Mouse (Mus musculus): ENCODE data around the gene Ankrd13d. TPM values are rescaled to one million over a fixed set of nuclear protein-coding genes. Genes with fewer than 3 reads are reported as not detected.

Ankrd13d gene
- 8.1 TPM for polyA plus RNA-seq (2017; shearing (Covaris generic))

GRCm38 (mm10) chr19:4282898-4283553 is at the start of gene Ankrd13d:
Gene Ankrd13d (minus strand): TSS chr19:4283137.

GRCm38 (mm10) chr19:4306190-4306577 is 23.2 kb upstream of the Ankrd13d start, which contains the start of gene Grk2:
Gene Grk2 (minus strand): TSS chr19:4306222.

GRCm38 (mm10) chr19:4268566-4269361 is 14.2 kb downstream of the Ankrd13d start, which contains the start of gene Ssh3:
Gene Ssh3 (minus strand): TSS chr19:4269180.

GRCm38 (mm10) chr19:4231253-4232185 is 51.4 kb downstream of the Ankrd13d start, which contains the start of gene Pold4:
Gene Pold4 (plus strand): TSS chr19:4231899.

Other genes with a start within 250 kb of the Ankrd13d start
- gene Gstp1, start 245.2 kb downstream of the Ankrd13d start, polyA plus RNA-seq (2017; shearing (Covaris generic)) = 355 TPM
- 3.3 TPM for gene Gstp2, start 237.1 kb downstream of the Ankrd13d start, polyA plus RNA-seq (2017; shearing (Covaris generic))
- gene Gstp3, start 223.6 kb downstream of the Ankrd13d start, polyA plus RNA-seq (2017; shearing (Covaris generic)) = 56.1 TPM
- not detected for gene Cabp2, start 201.6 kb downstream of the Ankrd13d start, polyA plus RNA-seq (2017; shearing (Covaris generic))
- gene Cdk2ap2, start 186.0 kb downstream of the Ankrd13d start, polyA plus RNA-seq (2017; shearing (Covaris generic)) = 441 TPM
- 253 TPM for gene Pitpnm1, start 183.1 kb downstream of the Ankrd13d start, polyA plus RNA-seq (2017; shearing (Covaris generic))
- 150 TPM for gene Aip, start 157.3 kb downstream of the Ankrd13d start, polyA plus RNA-seq (2017; shearing (Covaris generic))
- gene Gpr152, start 143.3 kb downstream of the Ankrd13d start, polyA plus RNA-seq (2017; shearing (Covaris generic)) = not detected
- not detected for gene Cabp4, start 139.1 kb downstream of the Ankrd13d start, polyA plus RNA-seq (2017; shearing (Covaris generic))
- 192 TPM for gene Coro1b, start 134.5 kb downstream of the Ankrd13d start, polyA plus RNA-seq (2017; shearing (Covaris generic))
- 341 TPM for gene Ptprcap, start 129.5 kb downstream of the Ankrd13d start, polyA plus RNA-seq (2017; shearing (Covaris generic))
- gene Rps6kb2, start 119.8 kb downstream of the Ankrd13d start, polyA plus RNA-seq (2017; shearing (Covaris generic)) = 46.8 TPM
- 15.2 TPM for gene Carns1, start 107.7 kb downstream of the Ankrd13d start, polyA plus RNA-seq (2017; shearing (Covaris generic))
- 376 TPM for gene Tbc1d10c, start 91.9 kb downstream of the Ankrd13d start, polyA plus RNA-seq (2017; shearing (Covaris generic))
- 688 TPM for gene Ppp1ca, start 91.1 kb downstream of the Ankrd13d start, polyA plus RNA-seq (2017; shearing (Covaris generic))
- 27.5 TPM for gene Rad9a, start 81.5 kb downstream of the Ankrd13d start, polyA plus RNA-seq (2017; shearing (Covaris generic))
- gene Clcf1, start 68.9 kb downstream of the Ankrd13d start, polyA plus RNA-seq (2017; shearing (Covaris generic)) = 36.7 TPM
- gene AC109138.7, start 68.8 kb downstream of the Ankrd13d start, polyA plus RNA-seq (2017; shearing (Covaris generic)) = not detected
- gene Pold4, start 51.2 kb downstream of the Ankrd13d start, polyA plus RNA-seq (2017; shearing (Covaris generic)) = 62.7 TPM
- gene Ssh3, start 14.0 kb downstream of the Ankrd13d start, polyA plus RNA-seq (2017; shearing (Covaris generic)) = 0.67 TPM
- 237 TPM for gene Grk2, start 23.1 kb upstream of the Ankrd13d start, polyA plus RNA-seq (2017; shearing (Covaris generic))
- 84.1 TPM for gene Kdm2a, start 115.1 kb upstream of the Ankrd13d start, polyA plus RNA-seq (2017; shearing (Covaris generic))
- 5.9 TPM for gene Rhod, start 156.3 kb upstream of the Ankrd13d start, polyA plus RNA-seq (2017; shearing (Covaris generic))
- not detected for gene Syt12, start 194.3 kb upstream of the Ankrd13d start, polyA plus RNA-seq (2017; shearing (Covaris generic))
- not detected for gene 2010003K11Rik, start 215.4 kb upstream of the Ankrd13d start, polyA plus RNA-seq (2017; shearing (Covaris generic))
- gene Pcx, start 227.3 kb upstream of the Ankrd13d start, polyA plus RNA-seq (2017; shearing (Covaris generic)) = 6.3 TPM